Mouse (Mus musculus) thymus, adult 2 months (tissue): Measurements from ENCODE around the gene Higd1c. TPM values are rescaled to one million over a fixed set of nuclear protein-coding genes. Genes with fewer than 3 reads are reported as not detected.

Experiments
- DNase-seq: peaks from one replicate; pipeline ENCODE4 v3.0.0; 2021
- H3K27ac ChIP-seq: fragments of 200-500 bp; 2 replicates; pipeline ENCODE4 v1.5.1; 2012; ENCODE audit warnings: low read length, control low read depth; ENCODE audit not compliant: control insufficient read depth, insufficient read depth
- H3K27me3 ChIP-seq: fragments of 200-500 bp; 2 replicates; pipeline ENCODE4 v1.6.1; 2012; ENCODE audit warnings: mild to moderate bottlenecking, low read length, moderate library complexity, mixed read lengths; ENCODE audit not compliant: control insufficient read depth, insufficient read depth
- H3K36me3 ChIP-seq: fragments of 200-500 bp; 2 replicates; pipeline ENCODE4 v1.6.1; 2012; ENCODE audit warnings: mild to moderate bottlenecking, low read length, moderate library complexity; ENCODE audit not compliant: control insufficient read depth, insufficient read depth
- H3K4me1 ChIP-seq: fragments of 200-500 bp; replicated peaks from 2 replicates; pipeline ENCODE4 v1.6.1; 2012; ENCODE audit warnings: low read length; ENCODE audit not compliant: control insufficient read depth, insufficient read depth
- H3K4me3 ChIP-seq: fragments of 200-500 bp; 2 replicates; pipeline ENCODE4 v1.5.1; 2012; ENCODE audit warnings: mild to moderate bottlenecking, low read length, control low read depth, moderate library complexity; ENCODE audit not compliant: control insufficient read depth, insufficient read depth
- CTCF ChIP-seq: fragments of 200-500 bp; IDR thresholded peaks from 2 replicates; pipeline ENCODE4 v1.5.1; 2012; ENCODE audit warnings: mild to moderate bottlenecking, control low read depth, low read length, moderate library complexity, borderline replicate concordance; ENCODE audit not compliant: control insufficient read depth, poor library complexity, insufficient read depth; ENCODE audit errors: extremely low read depth
- POLR2A ChIP-seq: fragments of 200-500 bp; IDR thresholded peaks from 2 replicates; pipeline ENCODE4 v1.6.1; 2012; ENCODE audit warnings: mild to moderate bottlenecking, low read length, control low read depth, moderate library complexity; ENCODE audit not compliant: control insufficient read depth, poor library complexity, insufficient read depth; ENCODE audit errors: extremely low read depth
- WGBS: fragments of 180-500 bp; shearing (Covaris S2); methylation state at CpG from one replicate; pipeline ENCODE4 v1.1.7; 2018; 5-methylcytosine and 5-hydroxymethylcytosine counted together
- polyA plus RNA-seq: library from polyadenylated mRNA; depleted of rRNA; stranded (reverse); fragments of >200 nt; gene quantifications from 2 replicates; pipeline ENCODE4 v1.2.3, GENCODE M21; 2012

Gene Higd1c
- polyA plus RNA-seq, 1 experiment, result not detected

- Histone ChIP-seq H3K4me3 (no peak overlapping the region), H3K27me3 (no peaks in the 10 kb centered on the region)
- TF ChIP-seq POLR2A (no peak), CTCF (no peak)
These were observed 46.8 kb downstream of the Higd1c start for GRCm38 (mm10) chr15:100410918-100411672.

GRCm38 (mm10) chr15:100411731-100412130, 47.4 kb downstream of the Higd1c start:
- H3K4me1 ChIP-seq, result peaks cover 25% of the 10 kb centered on the region
- TF ChIP-seq CTCF (no peak), POLR2A (no peak)

More at GRCm38 (mm10) chr15:100410918-100411672, 46.8 kb downstream of the Higd1c start:
- no peak overlapping the region for H3K27ac ChIP-seq
- peaks cover 5% of the 10 kb centered on the region; the same call in 1 of the 2 replicates for H3K36me3 ChIP-seq
- peaks cover 21% of the 10 kb centered on the region for H3K4me1 ChIP-seq
- 88% methylated on average over 14 of the region's 14 CpGs for WGBS
- no peak for DNase-seq

GRCm38 (mm10) chr15:100413306-100413705, 49.0 kb downstream of the Higd1c start:
- H3K36me3 ChIP-seq, result peaks cover 5% of the 10 kb centered on the region; the same call in 1 of the 2 replicates
- 92% methylated on average over 4 of the region's 5 CpGs for WGBS
- DNase-seq, result no peak
- H3K27ac ChIP-seq, result no peak overlapping the region
- no peak overlapping the region for H3K4me3 ChIP-seq
- H3K4me1 ChIP-seq, result peaks cover 38% of the 10 kb centered on the region
- no peak for TF ChIP-seq CTCF
- TF ChIP-seq POLR2A, result no peak
- H3K27me3 ChIP-seq, result no peaks in the 10 kb centered on the region

More at GRCm38 (mm10) chr15:100411731-100412130, 47.4 kb downstream of the Higd1c start:
- DNase-seq, result no peak
- no peak overlapping the region for H3K4me3 ChIP-seq
- 96% methylated on average over 5 of the region's 5 CpGs for WGBS
- H3K27me3 ChIP-seq, result no peaks in the 10 kb centered on the region
- no peak overlapping the region for H3K27ac ChIP-seq
- peaks cover 5% of the 10 kb centered on the region; the same call in 1 of the 2 replicates for H3K36me3 ChIP-seq

- Histone ChIP-seq H3K36me3 (0 out of 2 replicates have a peak, but pooled peaks cover 4% of the 10 kb centered on the region), H3K4me1 (peaks cover 38% of the 10 kb centered on the region), H3K27ac (no peak overlapping the region; the same call in 1 of the 2 replicates), H3K4me3 (no peak overlapping the region), H3K27me3 (no peaks in the 10 kb centered on the region)
- 27% methylated on average over 4 of the region's 4 CpGs for WGBS
- no peak for TF ChIP-seq POLR2A
- TF ChIP-seq CTCF, result no peak
- peak; percentile 74 for DNase-seq
These were observed 49.7 kb downstream of the Higd1c start for GRCm38 (mm10) chr15:100414011-100414410.

- no peak for DNase-seq
- no peaks in the 10 kb centered on the region for H3K36me3 ChIP-seq
- WGBS, result 96% methylated on average over 13 of the region's 13 CpGs
- no peak for TF ChIP-seq POLR2A
- peaks cover 46% of the 10 kb centered on the region for H3K4me1 ChIP-seq
- no peak overlapping the region for H3K27ac ChIP-seq
- H3K4me3 ChIP-seq, result no peak overlapping the region
- no peaks in the 10 kb centered on the region for H3K27me3 ChIP-seq
These were observed 50.6 kb downstream of the Higd1c start for GRCm38 (mm10) chr15:100414942-100415341.

- Histone ChIP-seq H3K4me1 (peaks cover 50% of the 10 kb centered on the region), H3K4me3 (no peak overlapping the region), H3K36me3 (no peaks in the 10 kb centered on the region), H3K27ac (no peak overlapping the region), H3K27me3 (no peaks in the 10 kb centered on the region)
- no peak for DNase-seq
- 89% methylated on average over 8 of the region's 8 CpGs for WGBS
- no peak for TF ChIP-seq CTCF
These were observed 51.3 kb downstream of the Higd1c start for GRCm38 (mm10) chr15:100415684-100416083.
